Mouse (Mus musculus) gastrocnemius, adult 2 months (tissue): ENCODE results near the gene Cast. TPM values are rescaled to one million over a fixed set of nuclear protein-coding genes. Genes with fewer than 3 reads are reported as not detected.

Experiments
- DNase-seq: peaks from one replicate; pipeline ENCODE4 v3.0.0; 2022
- H3K27ac ChIP-seq: fragments of 200-600 bp; 2 replicates; pipeline ENCODE4 v1.8.1; 2022; ENCODE audit warnings: mild to moderate bottlenecking
- H3K4me3 ChIP-seq: fragments of 200-600 bp; 2 replicates; pipeline ENCODE4 v1.8.1; 2022; ENCODE audit warnings: mild to moderate bottlenecking, moderate library complexity
- CTCF ChIP-seq: fragments of 200-600 bp; IDR thresholded peaks from 2 replicates; pipeline ENCODE4 v1.8.1; 2022; ENCODE audit warnings: antibody characterized with exemption, mild to moderate bottlenecking, moderate library complexity
- intact Hi-C: fragments of 180-260 bp; cut with DNase I; formaldehyde crosslinking; loops from one replicate; pipeline ENCODE4 v1.15.1; 2025
- long read RNA-seq, 2 experiments: library from polyadenylated mRNA; stranded (forward); transcript quantifications; one replicate each; pipeline ENCODE4 v2.0.0; 2021
- total RNA-seq, 2 experiments: library from RNA; stranded (reverse); gene quantifications; 2 replicates each; pipeline ENCODE4 v1.2.3; 2021

The Cast gene
- total RNA-seq, result 10 to 100 TPM; 97.9 to 99.9 TPM
- long read RNA-seq, experiment 1, full-length matches to known transcripts, result 95 of 159 reads
- long read RNA-seq, experiment 1, partial matches to known transcripts, result 8 of 159 reads
- long read RNA-seq, experiment 1, other reads (novel, unspliced or antisense), result 56 of 159 reads
- long read RNA-seq, experiment 2, full-length matches to known transcripts, result 94 of 164 reads
- long read RNA-seq, experiment 2, partial matches to known transcripts, result 13 of 164 reads
- long read RNA-seq, experiment 2, other reads (novel, unspliced or antisense), result 57 of 164 reads

DNA sequence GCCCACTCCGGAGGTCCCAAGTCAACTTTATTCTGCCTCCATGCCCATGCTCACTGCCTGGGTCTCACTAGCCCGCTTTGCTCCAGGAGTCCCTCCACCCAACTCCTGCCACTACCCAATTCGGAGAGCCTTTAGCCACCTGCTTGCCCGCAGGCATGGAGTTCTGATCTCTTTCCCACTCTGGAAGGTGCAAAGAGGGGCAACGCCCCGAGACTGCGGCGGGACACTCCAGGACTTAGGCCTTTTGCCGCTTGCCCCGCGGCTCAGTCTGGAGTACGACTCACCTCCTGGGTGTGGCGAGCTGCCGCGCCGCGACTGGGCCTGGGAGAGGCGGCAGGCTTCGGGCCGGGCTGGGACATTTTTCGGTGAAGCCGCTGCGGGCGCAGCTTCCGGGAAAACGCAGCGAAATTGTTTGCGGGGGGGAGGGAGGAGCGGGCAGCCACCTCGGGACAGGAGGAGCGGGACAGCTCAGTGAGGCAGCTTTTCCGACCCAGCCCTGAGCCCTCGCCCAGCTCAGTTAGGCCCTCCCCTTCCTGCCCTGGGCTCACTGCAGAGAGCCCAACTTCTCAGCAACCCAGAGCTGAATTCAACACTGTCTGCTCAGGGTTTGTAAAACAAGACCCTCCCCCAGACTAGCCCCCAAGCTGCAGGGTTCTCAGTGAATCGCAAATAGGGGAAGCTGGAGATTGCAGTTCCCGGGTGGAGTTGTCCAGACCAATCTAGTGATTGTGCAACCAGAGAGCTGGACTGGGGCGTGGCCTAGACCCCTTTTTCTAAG lies at the start of gene Cast:
Gene Cast, minus strand, starts transcription at position 659 of the 778 bp plus-strand sequence.
- intact Hi-C loops, result loop anchor here (5.0 kb wide), 2 partner anchors 36 to 171 kb away; partner anchors contain the start of gene Erap1
- peak within 1 kb of the TSS; percentile 82 for H3K4me3 ChIP-seq
- peak within 1 kb of the TSS; percentile 96 for H3K27ac ChIP-seq
- DNase-seq, result peak; percentile 78
- no peak for TF ChIP-seq CTCF

DNA sequence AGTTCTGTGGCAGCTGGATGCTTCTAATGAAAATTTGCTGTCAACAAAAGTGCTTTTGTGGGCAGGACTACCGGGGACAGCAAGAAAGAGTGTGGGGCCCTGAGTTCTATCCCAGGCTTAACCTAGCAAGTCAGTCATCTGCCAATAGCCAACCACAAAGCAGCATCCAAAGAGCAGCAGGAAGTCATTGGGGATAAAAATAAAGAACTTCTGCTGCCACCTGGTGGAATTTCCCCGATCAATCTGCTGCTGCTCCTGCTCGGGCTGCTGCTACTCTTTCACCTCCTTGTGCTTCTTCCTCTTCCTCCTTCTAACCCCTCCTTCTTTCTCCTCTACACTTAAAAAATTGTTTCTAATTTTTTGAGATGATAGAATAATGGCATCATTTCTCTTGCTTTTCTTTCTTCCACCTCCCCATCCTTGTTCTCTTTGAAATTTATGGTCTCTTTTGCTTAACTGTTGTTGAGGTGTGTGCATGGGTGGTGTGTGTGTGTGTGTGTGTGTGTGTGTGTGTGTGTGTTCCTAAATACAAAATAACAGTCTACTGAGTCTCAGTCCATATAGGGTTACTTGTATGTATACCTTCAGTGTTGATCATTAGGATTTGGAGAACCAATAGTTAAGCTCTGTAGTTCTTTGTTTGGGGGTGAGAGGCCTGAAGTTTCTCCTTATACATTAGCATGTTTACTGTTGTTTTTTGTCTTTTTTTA lies 45.9 kb upstream of the Cast start:
- intact Hi-C loops, result loop anchor here (1.0 kb wide), 1 partner anchor 215 kb away; the partner anchor contains the start of gene Erap1
- peak; percentile 72 for DNase-seq
- no peak overlapping the region for H3K4me3 ChIP-seq
- H3K27ac ChIP-seq, result no peak overlapping the region
- TF ChIP-seq CTCF, result peak; percentile 81

DNA sequence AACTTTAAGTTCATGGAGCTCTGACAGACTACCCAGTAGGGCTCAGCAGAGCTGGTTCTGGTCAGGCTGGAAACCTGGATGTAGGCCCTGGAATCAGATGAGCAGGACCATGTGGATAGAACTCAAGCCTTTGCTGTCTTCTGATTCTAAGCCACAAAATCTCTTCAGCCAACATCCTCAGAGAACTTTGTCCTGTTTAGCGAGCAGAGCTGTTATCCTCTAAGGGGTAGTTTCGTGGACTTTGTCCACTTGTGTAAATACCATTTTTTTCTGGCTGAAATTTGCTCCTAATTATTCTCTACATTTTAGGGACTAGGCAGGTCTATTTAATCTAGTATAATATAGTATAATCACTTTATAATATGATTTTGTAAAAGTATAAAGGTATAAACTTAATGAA lies 42.2 kb upstream of the Cast start:
- Histone ChIP-seq H3K4me3 (no peak overlapping the region), H3K27ac (no peak overlapping the region)
- no peak for TF ChIP-seq CTCF
- intact Hi-C loops, result no loop called here
- DNase-seq, result no peak

DNA sequence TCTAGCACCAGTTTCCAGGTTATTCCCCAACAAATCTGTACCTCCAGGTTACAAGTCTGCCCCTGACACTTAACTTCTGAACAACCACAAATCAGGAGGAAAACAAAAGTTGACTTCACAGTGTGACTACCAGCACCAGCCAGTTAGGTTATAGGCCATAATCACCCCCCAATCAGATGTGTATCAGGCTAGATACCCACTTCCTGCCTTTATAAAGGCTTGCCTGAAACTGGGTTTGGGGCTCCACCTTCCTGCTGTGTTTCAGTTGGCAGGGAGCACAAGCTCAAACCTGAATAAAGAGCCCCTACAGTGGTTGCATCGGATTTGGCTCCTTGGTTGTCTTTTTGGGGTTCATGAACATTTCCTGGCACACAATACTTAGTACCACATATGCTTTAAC lies 37.3 kb upstream of the Cast start:
- Histone ChIP-seq H3K27ac (no peak overlapping the region), H3K4me3 (no peak overlapping the region)
- intact Hi-C loops, result no loop called here
- no peak for DNase-seq
- no peak for TF ChIP-seq CTCF

GRCm38 (mm10) chr13:74834543-74834942 lies 25.9 kb upstream of the Cast start:
- H3K27ac ChIP-seq, result no peak overlapping the region
- TF ChIP-seq CTCF, result no peak
- intact Hi-C loops, result no loop called here
- no peak for DNase-seq
- no peak overlapping the region for H3K4me3 ChIP-seq

GRCm38 (mm10) chr13:74822095-74822494 lies 13.5 kb upstream of the Cast start:
- H3K4me3 ChIP-seq, result no peak overlapping the region
- intact Hi-C loops, result no loop called here
- no peak for TF ChIP-seq CTCF
- H3K27ac ChIP-seq, result no peak overlapping the region
- no peak for DNase-seq

DNA sequence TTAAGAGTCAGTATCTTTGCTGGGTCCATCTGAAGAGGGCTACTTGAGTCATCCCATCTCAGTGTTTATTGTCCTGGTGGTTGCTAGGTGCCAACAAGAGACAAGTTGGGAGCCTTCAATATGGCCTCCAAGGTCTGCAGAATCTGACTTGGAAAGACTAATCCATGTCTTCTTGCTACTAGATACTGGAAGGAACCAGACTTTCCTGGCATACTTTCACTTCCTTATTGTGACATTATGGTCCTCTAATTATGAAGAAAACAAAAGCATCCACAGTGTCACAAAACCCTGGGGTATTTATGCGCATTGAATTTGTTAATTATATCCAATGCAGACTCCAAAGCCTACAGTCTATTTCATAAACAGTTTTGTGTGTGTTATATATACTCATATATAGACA lies 7.1 kb upstream of the Cast start:
- DNase-seq, result no peak
- intact Hi-C loops, result no loop called here
- Histone ChIP-seq H3K27ac (no peak overlapping the region), H3K4me3 (no peak overlapping the region)
- TF ChIP-seq CTCF, result no peak

DNA sequence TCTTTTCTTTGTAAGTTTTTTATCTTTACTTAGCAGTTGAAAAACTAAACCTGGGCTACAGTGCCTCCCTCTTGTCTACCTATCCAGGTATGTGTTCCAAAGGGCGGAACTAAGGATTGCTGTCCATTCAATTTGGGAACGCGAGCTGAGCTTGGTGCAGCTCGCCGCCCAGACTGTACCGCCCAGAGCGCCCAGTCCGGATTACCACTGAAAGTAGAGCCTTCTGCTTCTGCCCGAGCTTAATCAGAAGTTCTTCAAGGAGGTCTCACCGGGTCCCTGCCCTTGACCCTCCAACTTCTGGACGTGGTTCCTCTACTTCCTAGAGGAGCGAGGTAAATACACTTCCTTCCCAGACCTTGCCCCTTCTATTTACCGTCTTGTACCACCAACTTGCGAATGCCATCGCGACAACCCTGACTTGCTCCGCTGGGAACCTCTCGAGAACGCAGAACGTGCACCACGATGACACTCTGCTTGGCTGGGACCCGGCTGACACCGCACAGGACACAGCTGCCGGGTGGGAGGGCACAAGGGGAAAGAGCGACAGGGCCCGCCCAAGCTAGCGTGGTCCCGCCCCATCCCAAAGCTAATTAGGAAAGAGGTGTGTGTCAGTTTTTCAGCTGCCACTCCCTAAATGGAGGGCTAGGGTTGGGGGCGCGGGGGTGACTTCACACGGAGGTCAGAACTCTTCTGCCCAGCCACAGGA lies 1.0 kb downstream of the Cast start:
- H3K4me3 ChIP-seq, result peak overlapping the region; percentile 82
- peak; percentile 92 for DNase-seq
- intact Hi-C loops, result loop anchor here (5.0 kb wide), 2 partner anchors 35 to 170 kb away; partner anchors contain the start of gene Erap1
- peak overlapping the region; percentile 96 for H3K27ac ChIP-seq
- TF ChIP-seq CTCF, result no peak

DNA sequence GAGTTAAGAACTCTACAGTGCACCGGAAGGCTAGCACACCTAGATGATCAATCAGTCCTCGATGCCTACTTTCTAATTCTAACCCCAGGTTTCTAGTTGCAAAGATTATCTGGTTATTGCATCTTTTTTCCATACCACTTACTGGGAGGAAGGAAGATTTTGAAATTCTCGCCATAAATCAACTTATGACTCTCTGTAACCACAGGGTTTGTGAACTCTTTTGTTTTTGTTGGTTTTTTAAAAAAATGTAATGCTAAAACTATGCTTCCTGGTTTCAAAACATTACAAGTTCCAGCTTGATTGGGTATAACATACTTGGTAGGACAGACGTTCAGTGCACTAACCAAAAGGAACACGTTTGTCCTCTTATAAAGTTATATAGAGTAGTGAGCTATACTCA lies 1.7 kb downstream of the Cast start:
- peak overlapping the region; percentile 82 for H3K4me3 ChIP-seq
- intact Hi-C loops, result loop anchor here (5.0 kb wide), 2 partner anchors 35 to 170 kb away; partner anchors contain the start of gene Erap1
- TF ChIP-seq CTCF, result no peak
- DNase-seq, result no peak
- H3K27ac ChIP-seq, result peak overlapping the region; percentile 96

DNA sequence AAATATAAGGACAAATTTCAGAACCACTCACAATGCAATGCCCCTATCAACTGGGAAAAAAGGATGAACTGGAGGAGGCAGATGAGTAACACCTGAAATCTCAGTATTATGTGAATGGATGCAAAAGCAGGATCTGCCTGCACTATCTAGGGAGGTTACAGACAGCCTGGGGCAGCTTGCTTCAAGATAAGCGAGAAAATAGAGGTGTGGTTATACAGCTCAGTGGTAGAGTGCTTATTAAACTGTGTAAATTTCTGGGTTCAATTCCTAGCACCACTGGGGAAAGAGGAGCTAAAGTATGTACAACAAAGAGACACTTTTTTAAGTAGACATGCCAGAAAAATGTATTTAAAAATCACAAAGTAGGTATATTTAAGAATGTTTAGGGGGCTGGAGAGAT lies 14.2 kb downstream of the Cast start:
- intact Hi-C loops, result no loop called here
- H3K4me3 ChIP-seq, result no peak overlapping the region
- no peak overlapping the region for H3K27ac ChIP-seq
- DNase-seq, result no peak
- TF ChIP-seq CTCF, result no peak

GRCm38 (mm10) chr13:74787681-74788080 lies 20.9 kb downstream of the Cast start:
- intact Hi-C loops, result no loop called here
- no peak for DNase-seq
- Histone ChIP-seq H3K4me3 (no peak overlapping the region), H3K27ac (no peak overlapping the region)
- TF ChIP-seq CTCF, result no peak

- no peak overlapping the region for H3K4me3 ChIP-seq
- TF ChIP-seq CTCF, result no peak
- intact Hi-C loops, result loop anchor here (5.0 kb wide), 1 partner anchor 35 kb away; the partner anchor contains the start of gene Cast
- no peak for DNase-seq
- H3K27ac ChIP-seq, result no peak overlapping the region
Observed at GRCm38 (mm10) chr13:74772151-74772550, 36.5 kb downstream of the Cast start.
